Mouse (Mus musculus): Measurements from ENCODE around the gene Ubr2.

DNA sequence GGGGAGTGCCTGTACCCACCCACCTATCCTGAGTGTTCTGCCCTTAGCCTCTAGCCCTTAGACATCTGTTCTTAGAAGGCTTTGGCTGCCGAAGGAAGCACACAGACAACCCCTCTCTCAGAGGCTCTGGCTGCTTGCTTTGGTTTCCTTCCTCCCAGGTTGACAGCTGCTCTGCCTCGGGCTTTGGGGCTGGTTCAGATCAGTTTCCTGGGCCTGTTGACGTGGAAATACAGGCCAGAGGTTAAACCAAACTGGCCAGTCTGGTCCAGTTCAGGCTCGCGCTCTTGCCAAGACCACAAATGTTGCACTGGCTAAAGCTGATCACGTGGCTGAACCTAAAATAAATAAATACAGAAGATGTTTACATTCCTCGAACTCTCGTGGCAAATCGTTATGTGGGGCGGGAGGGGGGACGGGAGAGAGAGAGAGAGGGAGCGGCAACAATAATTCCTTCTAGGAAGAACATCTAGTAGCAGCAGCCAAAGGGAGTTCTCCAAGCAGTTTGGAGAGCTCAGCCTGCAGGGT, 49.5 kb upstream of the Ubr2 start:
- TF ChIP-seq POLR2A (IDR thresholded peaks at IDR 0.05; ENCODE audit: borderline replicate concordance, extremely low read depth, low read depth, low read length) = no peak
- TF ChIP-seq CTCF (IDR thresholded peaks at IDR 0.05; ENCODE audit: insufficient read depth, low read length) = no peak
